Mouse (Mus musculus) layer of hippocampus, adult 2 months (tissue): ENCODE measurements around the gene Ankub1. TPM values are rescaled to one million over a fixed set of nuclear protein-coding genes. Genes with fewer than 3 reads are reported as not detected.

Experiments used
- DNase-seq, 2 experiments: peaks; one replicate each; pipeline ENCODE4 v3.0.0; 2022; ENCODE audit warnings: low spot score in 2 of 2
- H3K27ac ChIP-seq: fragments of 200-600 bp; 2 replicates; pipeline ENCODE4 v1.8.1; 2022
- H3K4me3 ChIP-seq: fragments of 200-600 bp; 2 replicates; pipeline ENCODE4 v1.8.1; 2022; ENCODE audit warnings: mild to moderate bottlenecking
- CTCF ChIP-seq: fragments of 200-600 bp; conservative IDR thresholded peaks from 2 replicates; pipeline ENCODE4 v1.8.1; 2022; ENCODE audit warnings: antibody characterized with exemption, mild to moderate bottlenecking, moderate library complexity
- long read RNA-seq, 2 experiments: library from polyadenylated mRNA; stranded (forward); transcript quantifications; one replicate each; pipeline ENCODE4 v2.0.0; 2021; ENCODE audit warnings: borderline mapping rate in 2 of 2
- total RNA-seq, 2 experiments: library from RNA; stranded (reverse); gene quantifications; 2 replicates each; pipeline ENCODE4 v1.2.3; 2021

The Ankub1 gene
- total RNA-seq: 1 to 10 TPM; 2.1 TPM
- long read RNA-seq, experiment 1: 0 reads
- long read RNA-seq, experiment 2: 0 reads

DNA sequence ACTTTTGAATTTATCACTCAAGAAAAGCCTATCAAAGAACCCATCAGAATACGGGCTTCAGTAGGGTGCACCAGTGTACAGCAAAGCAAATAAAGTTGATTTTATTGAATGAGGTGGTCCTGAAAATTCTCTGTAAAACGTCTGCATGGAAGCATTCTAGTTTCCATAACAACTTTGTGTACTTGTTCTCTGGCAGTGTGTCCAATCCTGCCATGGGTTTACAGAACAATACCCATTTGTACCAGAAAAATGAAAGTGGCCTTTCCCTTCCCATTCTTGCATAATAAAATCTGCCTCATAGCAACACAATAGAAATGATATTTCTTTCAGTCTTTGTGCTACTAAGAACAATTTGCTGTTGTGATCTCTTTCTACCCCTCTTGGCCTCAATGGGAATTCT, at the start of gene Ankub1:
TSS of gene Ankub1 (minus strand) at position 81 of the 400 bp plus-strand sequence.
- Histone ChIP-seq H3K4me3 (peak within 1 kb of the TSS; percentile 3; the same call in 1 of the 2 replicates), H3K27ac (peak within 1 kb of the TSS; percentile 71)
- TF ChIP-seq CTCF: no peak
- no peak for DNase-seq

DNA sequence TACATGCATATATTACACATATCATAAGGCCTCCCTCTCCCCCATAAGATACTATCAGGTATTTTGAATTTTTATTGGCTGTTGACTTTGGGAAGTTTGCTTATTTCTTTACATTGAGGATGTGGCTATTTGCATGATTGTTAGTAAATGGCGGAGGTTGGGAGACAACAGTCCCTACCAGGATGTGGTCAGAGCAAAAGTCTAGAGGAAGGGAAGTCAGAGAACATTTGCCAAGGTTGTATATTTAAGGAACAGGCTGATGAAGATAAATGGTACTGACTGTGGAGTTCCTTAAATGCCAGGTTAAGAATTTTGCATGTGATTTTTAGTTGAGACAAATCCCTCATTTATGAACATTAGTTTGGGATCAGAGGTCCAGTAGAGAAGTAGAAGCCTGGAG, 47.2 kb upstream of the Ankub1 start:
- no peak for TF ChIP-seq CTCF
- DNase-seq: no peak
- Histone ChIP-seq H3K27ac (peak overlapping the region; percentile 10; the same call in 1 of the 2 replicates), H3K4me3 (no peak overlapping the region)

- Histone ChIP-seq H3K27ac (peak overlapping the region; percentile 98), H3K4me3 (peak overlapping the region; percentile 73)
- DNase-seq: no peak
- no peak for TF ChIP-seq CTCF
Measured at GRCm38 (mm10) chr3:57736419-57737095, 44.0 kb upstream of the Ankub1 start.

DNA sequence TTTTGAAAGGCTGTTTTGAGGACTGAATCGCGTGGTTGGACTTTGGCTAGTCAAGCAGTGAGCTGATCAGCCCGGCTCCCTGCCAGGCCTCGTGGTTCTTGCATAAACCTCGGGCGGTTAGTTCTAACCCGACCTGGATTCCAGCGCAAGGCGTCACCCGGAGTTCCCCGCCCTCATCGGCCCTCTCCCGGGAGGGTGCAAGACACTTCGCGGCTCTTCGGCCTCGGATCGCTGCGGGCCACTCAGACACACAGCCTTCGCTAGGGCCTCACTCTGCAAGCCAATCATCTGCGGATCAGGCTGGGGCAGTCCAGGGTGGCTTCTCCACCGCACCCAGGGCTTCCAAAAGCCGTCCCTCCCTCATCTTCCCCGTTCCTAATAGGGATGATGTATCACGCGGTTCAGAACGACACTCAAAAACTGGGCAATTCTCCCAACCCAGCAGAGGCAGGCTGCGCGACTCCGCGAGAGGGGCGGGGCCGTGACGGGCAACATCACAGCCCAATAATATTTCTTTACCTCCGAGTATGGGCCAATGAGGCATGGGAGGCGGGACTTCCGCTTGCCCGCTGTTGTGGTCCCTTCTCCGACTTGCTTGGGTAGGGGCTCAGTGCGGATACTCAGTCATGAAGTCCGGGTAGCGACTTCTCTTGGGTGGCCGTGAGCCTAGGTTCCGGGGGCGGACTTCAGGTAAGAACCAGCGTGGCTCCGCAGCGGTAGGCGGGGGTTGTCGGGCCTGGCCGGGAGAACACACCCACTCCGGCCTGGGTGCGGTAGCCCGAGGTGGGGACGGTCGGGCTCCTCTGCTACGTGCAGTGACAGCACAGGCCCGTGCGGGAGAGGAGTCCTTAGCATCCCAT, 43.1 kb upstream of the Ankub1 start, which contains the start of gene Rnf13:
TSS of gene Rnf13 (plus strand) at position 552 of the 860 bp plus-strand sequence.
- H3K27ac ChIP-seq: peak within 1 kb of the TSS; percentile 98
- DNase-seq: peak; percentile 98
- TF ChIP-seq CTCF: no peak
- H3K4me3 ChIP-seq: peak within 1 kb of the TSS; percentile 73

DNA sequence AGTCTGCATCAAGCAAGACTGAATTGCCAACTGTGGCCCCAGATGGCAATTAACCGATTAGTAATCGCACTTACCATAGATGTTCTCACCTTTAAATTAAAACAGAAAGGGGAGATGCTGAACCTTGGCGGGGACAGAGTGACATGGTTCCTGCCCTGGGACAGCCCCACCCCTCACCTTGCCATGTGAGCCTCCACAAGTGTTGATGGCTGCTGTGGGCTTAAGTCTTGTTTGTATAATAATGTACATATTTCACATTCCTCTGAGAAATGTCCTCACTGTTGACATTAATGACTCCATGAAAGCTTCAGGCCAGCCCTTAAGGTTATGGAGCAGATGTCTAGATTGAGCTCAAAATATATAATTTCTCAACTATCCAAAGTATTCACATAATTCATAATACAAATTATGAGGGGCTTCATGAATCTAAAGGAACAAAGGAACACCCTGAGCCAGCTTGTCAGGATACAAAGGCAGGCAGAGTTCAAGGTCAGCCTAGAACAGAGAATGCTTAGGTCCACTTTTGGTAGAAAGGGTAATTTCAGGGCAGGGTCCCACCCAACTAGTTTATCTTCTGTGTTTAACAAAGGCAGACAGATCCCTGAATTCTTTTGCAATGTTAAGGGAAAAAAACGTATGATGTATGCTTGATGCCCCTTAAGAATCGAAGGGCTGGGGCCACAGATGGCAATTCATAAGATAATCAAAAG, 39.8 kb upstream of the Ankub1 start:
- DNase-seq: no peak
- no peak overlapping the region for H3K27ac ChIP-seq
- no peak overlapping the region for H3K4me3 ChIP-seq
- TF ChIP-seq CTCF: no peak

DNA sequence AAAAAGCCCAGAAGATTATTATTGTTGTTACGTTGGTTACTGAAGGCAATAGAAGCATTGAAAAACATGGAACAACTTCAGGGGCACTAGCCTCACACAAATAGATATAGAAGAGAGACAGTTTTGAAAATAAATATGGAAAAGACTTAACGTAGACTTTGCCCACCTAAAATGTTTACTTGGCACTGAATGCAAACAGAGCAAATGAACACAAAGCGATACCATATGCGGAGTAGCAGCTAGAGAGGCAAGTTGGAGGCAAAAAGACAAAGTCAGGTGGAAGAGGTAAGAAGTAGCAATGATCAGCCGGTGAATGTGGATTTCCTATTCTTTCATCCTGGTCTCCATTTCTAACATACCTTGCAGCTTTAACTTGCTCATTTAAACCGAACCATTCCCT, 21.6 kb upstream of the Ankub1 start:
- TF ChIP-seq CTCF: no peak
- no peak for DNase-seq
- Histone ChIP-seq H3K27ac (no peak overlapping the region), H3K4me3 (no peak overlapping the region)

DNA sequence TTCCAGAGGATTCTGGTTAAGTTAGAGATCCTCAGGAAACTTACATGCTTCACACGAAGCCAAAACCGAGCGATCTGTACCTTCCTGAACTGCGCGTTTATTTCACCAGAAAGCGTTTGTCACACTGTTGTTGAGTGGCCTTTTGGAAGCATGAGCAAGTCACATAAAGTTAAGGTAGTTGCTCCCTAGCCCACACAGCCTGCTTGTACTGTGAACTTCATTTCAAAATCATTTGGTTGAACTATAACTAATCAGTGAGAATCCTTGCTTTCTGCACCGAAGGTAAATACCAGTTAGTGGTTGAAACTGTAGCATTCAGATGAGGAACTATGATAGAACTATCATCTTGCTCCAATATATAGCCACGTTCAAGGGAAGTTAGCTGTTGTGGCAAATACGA, 4.2 kb upstream of the Ankub1 start:
- no peak for DNase-seq
- no peak overlapping the region for H3K4me3 ChIP-seq
- H3K27ac ChIP-seq: no peak overlapping the region
- TF ChIP-seq CTCF: no peak

- H3K27ac ChIP-seq: no peak overlapping the region
- no peak for DNase-seq
- no peak for TF ChIP-seq CTCF
- no peak overlapping the region for H3K4me3 ChIP-seq
Measured at GRCm38 (mm10) chr3:57696249-57696648, 3.6 kb upstream of the Ankub1 start.

DNA sequence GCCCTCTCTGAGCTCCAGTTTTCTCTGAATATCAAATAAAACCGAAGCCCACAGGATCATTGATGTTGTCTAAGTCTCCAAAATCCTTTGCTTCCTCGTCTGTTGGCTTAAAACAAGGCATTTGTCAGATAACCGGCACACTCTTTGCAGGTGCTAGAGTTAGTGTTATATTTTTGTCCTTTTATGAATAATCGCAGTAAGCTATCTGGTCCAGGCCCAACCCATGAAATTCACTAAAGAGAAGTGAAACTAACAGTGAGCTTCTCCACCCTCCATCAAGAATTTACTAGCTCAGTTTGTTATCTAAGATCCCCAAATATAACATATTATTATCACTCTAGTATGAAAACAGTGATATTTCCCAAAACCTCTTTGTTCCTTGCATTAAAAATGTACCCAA, 827 bp downstream of the Ankub1 start:
- no peak for TF ChIP-seq CTCF
- H3K4me3 ChIP-seq: peak overlapping the region; percentile 3; the same call in 1 of the 2 replicates
- DNase-seq: no peak
- H3K27ac ChIP-seq: peak overlapping the region; percentile 70

DNA sequence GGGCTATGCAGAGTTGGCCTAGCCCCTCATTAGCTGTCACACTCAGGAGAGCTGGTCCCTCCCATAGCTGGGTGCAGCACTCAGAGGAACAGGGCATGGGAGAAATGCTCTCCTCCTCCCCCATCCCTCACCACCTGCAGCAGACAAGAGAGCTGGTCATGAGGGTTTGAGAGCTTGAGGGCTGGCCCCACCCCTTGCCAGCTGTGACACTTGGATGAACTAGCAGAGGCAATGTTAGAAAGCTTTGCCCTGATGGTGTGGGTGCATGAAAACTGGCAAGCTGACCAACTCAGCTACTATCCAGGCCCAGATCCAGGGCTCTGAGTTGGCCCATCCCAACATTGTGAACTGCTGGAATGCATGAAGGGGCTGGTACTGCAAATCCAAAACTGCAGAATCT, 14.8 kb downstream of the Ankub1 start:
- H3K27ac ChIP-seq: peak overlapping the region; percentile 66
- TF ChIP-seq CTCF: no peak
- peak; percentile 19 to 25 for DNase-seq
- no peak overlapping the region for H3K4me3 ChIP-seq

DNA sequence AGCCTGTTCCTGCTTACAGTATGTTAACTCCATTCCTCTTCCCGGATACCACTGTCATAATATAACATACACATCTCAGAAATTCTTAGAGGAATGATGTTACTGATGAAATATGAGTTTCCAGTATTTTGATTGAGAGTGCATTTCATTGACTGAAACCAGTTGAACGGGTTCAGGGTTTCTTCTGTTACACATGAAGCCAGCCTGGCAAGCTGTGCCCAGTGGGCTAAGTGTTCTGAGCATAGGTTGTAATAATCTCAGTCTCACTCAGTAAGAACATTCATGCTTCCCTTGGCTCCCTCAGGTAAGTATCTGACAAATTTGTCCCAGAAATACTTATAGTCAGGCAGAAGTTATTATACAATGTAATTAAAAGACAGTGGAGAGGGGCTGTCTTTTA, 18.5 kb downstream of the Ankub1 start:
- TF ChIP-seq CTCF: no peak
- no peak for DNase-seq
- H3K27ac ChIP-seq: no peak overlapping the region
- no peak overlapping the region for H3K4me3 ChIP-seq

DNA sequence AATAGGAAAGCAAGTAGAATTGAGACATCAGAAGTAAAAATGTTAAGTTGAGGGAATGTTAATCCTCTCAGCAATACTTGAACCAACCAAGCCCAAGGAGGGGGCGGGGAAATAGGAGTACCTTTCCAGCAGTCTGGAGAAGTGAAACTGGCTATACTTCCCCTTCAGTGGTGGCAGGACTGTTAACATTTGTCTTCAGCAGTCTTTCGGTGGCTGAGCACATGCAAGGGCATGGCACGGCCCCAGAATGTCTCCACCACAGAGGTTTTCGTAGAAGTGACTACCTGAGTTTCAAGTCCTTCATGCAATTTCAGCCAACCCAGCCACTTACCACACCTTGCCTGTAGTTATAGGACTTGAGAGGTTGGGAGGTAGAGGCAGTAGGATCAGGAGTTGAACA, 19.0 kb downstream of the Ankub1 start:
- no peak overlapping the region for H3K27ac ChIP-seq
- TF ChIP-seq CTCF: no peak
- H3K4me3 ChIP-seq: no peak overlapping the region
- no peak for DNase-seq
